Mouse (Mus musculus): ENCODE measurements at regions not wholly inside any gene's neighbourhood (a gene's known extent, or its start where the extent isn't known, plus 50 kb on each side); places are given as distances from the start of the nearest gene placed in this dataset.

- no peaks in the 10 kb centered on the region for H3K27me3 ChIP-seq
- WGBS: 18% methylated on average over 3 of the region's 3 CpGs
- H3K36me3 ChIP-seq (ENCODE audit: poor library complexity, severe bottlenecking): no peaks in the 10 kb centered on the region
- H3K9ac ChIP-seq: no peak overlapping the region
- H3K9me3 ChIP-seq (replicated peaks): no peaks in the 10 kb centered on the region
- peaks cover 5% of the 10 kb centered on the region; the same call in 1 of the 2 replicates for H3K4me1 ChIP-seq
- peak; percentile 84 for ATAC-seq
- H3K4me2 ChIP-seq: no peak overlapping the region
- no peak overlapping the region for H3K27ac ChIP-seq
- no peak overlapping the region for H3K4me3 ChIP-seq
Measured at GRCm38 (mm10) chr9:52591188-52591587, 88.4 kb downstream of the AI593442 start.

- no peak overlapping the region for H3K4me3 ChIP-seq
- H3K27ac ChIP-seq: no peak overlapping the region
- H3K27me3 ChIP-seq: no peaks in the 10 kb centered on the region
- WGBS: 68% methylated on average over 4 of the region's 4 CpGs
- no peaks in the 10 kb centered on the region for H3K9me3 ChIP-seq (replicated peaks)
- no peak overlapping the region for H3K9ac ChIP-seq
- no peaks in the 10 kb centered on the region for H3K36me3 ChIP-seq (ENCODE audit: poor library complexity, severe bottlenecking)
- ATAC-seq: no peak
- no peak overlapping the region for H3K4me2 ChIP-seq
- H3K4me1 ChIP-seq: no peaks in the 10 kb centered on the region
Measured at GRCm38 (mm10) chr9:52574066-52574465, 105.5 kb downstream of the AI593442 start.

- no peaks in the 10 kb centered on the region for H3K4me1 ChIP-seq
- H3K4me2 ChIP-seq: no peak overlapping the region
- no peak overlapping the region for H3K27ac ChIP-seq
- peak; percentile 53; the same call in 1 of the 2 replicates for ATAC-seq
- H3K4me3 ChIP-seq: no peak overlapping the region
- no peaks in the 10 kb centered on the region for H3K9me3 ChIP-seq (replicated peaks)
- H3K9ac ChIP-seq: no peak overlapping the region
- WGBS: 39% methylated on average over 2 of the region's 2 CpGs
- H3K36me3 ChIP-seq (ENCODE audit: poor library complexity, severe bottlenecking): no peaks in the 10 kb centered on the region
- no peaks in the 10 kb centered on the region for H3K27me3 ChIP-seq
Measured at GRCm38 (mm10) chr9:52551577-52552281, 127.9 kb downstream of the AI593442 start.

- 78% methylated on average over 2 of the region's 2 CpGs for WGBS
- no peak overlapping the region for H3K27ac ChIP-seq
- ATAC-seq: no peak
Measured at GRCm38 (mm10) chr9:52546071-52546470, 133.5 kb downstream of the AI593442 start.

GRCm38 (mm10) chr9:52539086-52539485 is 140.5 kb downstream of the AI593442 start:
- Histone ChIP-seq H3K4me3 (no peak overlapping the region), H3K4me1 (no peaks in the 10 kb centered on the region), H3K36me3 (ENCODE audit: poor library complexity, severe bottlenecking) (no peaks in the 10 kb centered on the region), H3K9me3 (replicated peaks) (no peaks in the 10 kb centered on the region), H3K27me3 (no peaks in the 10 kb centered on the region), H3K4me2 (no peak overlapping the region), H3K9ac (no peak overlapping the region), H3K27ac (no peak overlapping the region)
- ATAC-seq: no peak
- 88% methylated on average over 3 of the region's 3 CpGs for WGBS

More at GRCm38 (mm10) chr9:52546071-52546470, 133.5 kb downstream of the AI593442 start:
- no peaks in the 10 kb centered on the region for H3K27me3 ChIP-seq
- no peak overlapping the region for H3K4me3 ChIP-seq
- H3K4me2 ChIP-seq: no peak overlapping the region
- no peaks in the 10 kb centered on the region for H3K9me3 ChIP-seq (replicated peaks)
- no peaks in the 10 kb centered on the region for H3K36me3 ChIP-seq (ENCODE audit: poor library complexity, severe bottlenecking)
- no peaks in the 10 kb centered on the region for H3K4me1 ChIP-seq
- no peak overlapping the region for H3K9ac ChIP-seq

- H3K9ac ChIP-seq: no peak overlapping the region
- no peaks in the 10 kb centered on the region for H3K9me3 ChIP-seq (replicated peaks)
- 90% methylated on average over 6 of the region's 6 CpGs for WGBS
- H3K4me3 ChIP-seq: no peak overlapping the region
- no peak overlapping the region for H3K27ac ChIP-seq
- no peak overlapping the region for H3K4me2 ChIP-seq
- H3K36me3 ChIP-seq (ENCODE audit: poor library complexity, severe bottlenecking): no peaks in the 10 kb centered on the region
- ATAC-seq: no peak
- no peaks in the 10 kb centered on the region for H3K4me1 ChIP-seq
- no peaks in the 10 kb centered on the region for H3K27me3 ChIP-seq
Measured at GRCm38 (mm10) chr9:52529444-52529915, 150.1 kb downstream of the AI593442 start.

GRCm38 (mm10) chr9:52500487-52500886 is 179.1 kb downstream of the AI593442 start:
- no peak overlapping the region for H3K4me3 ChIP-seq
- WGBS: 67% methylated on average over 3 of the region's 3 CpGs
- H3K9ac ChIP-seq: no peak overlapping the region
- no peaks in the 10 kb centered on the region; the same call in 1 of the 2 replicates for H3K9me3 ChIP-seq (replicated peaks)
- no peaks in the 10 kb centered on the region for H3K36me3 ChIP-seq (ENCODE audit: poor library complexity, severe bottlenecking)
- H3K4me1 ChIP-seq: 0 out of 2 replicates have a peak, but pooled peaks cover under 1% of the 10 kb centered on the region
- no peak overlapping the region for H3K27ac ChIP-seq
- H3K27me3 ChIP-seq: no peaks in the 10 kb centered on the region
- no peak overlapping the region for H3K4me2 ChIP-seq
- no peak for ATAC-seq

- WGBS: 60% methylated on average over 8 of the region's 8 CpGs
- ATAC-seq: no peak
Measured at GRCm38 (mm10) chr9:52495483-52496270, 183.9 kb downstream of the AI593442 start.

GRCm38 (mm10) chr9:52492947-52493505 is 186.6 kb downstream of the AI593442 start:
- no peaks in the 10 kb centered on the region for H3K27me3 ChIP-seq
- H3K9ac ChIP-seq: no peak overlapping the region
- WGBS: 64% methylated on average over 2 of the region's 2 CpGs
- no peak overlapping the region for H3K4me3 ChIP-seq
- no peak overlapping the region for H3K27ac ChIP-seq
- H3K36me3 ChIP-seq (ENCODE audit: poor library complexity, severe bottlenecking): no peaks in the 10 kb centered on the region
- H3K4me1 ChIP-seq: 0 out of 2 replicates have a peak, but pooled peaks cover 2% of the 10 kb centered on the region
- H3K4me2 ChIP-seq: no peak overlapping the region
- no peaks in the 10 kb centered on the region for H3K9me3 ChIP-seq (replicated peaks)
- no peak; the same call in 1 of the 2 replicates for ATAC-seq

More at GRCm38 (mm10) chr9:52495483-52496270, 183.9 kb downstream of the AI593442 start:
- Histone ChIP-seq H3K4me1 (0 out of 2 replicates have a peak, but pooled peaks cover 2% of the 10 kb centered on the region), H3K27me3 (no peaks in the 10 kb centered on the region), H3K27ac (no peak overlapping the region), H3K9ac (no peak overlapping the region), H3K4me2 (no peak overlapping the region), H3K36me3 (ENCODE audit: poor library complexity, severe bottlenecking) (no peaks in the 10 kb centered on the region), H3K4me3 (no peak overlapping the region), H3K9me3 (replicated peaks) (no peaks in the 10 kb centered on the region)

GRCm38 (mm10) chr9:52473555-52474196 is 205.9 kb downstream of the AI593442 start:
- Histone ChIP-seq H3K9ac (no peak overlapping the region), H3K27me3 (no peaks in the 10 kb centered on the region), H3K9me3 (replicated peaks) (no peaks in the 10 kb centered on the region), H3K27ac (no peak overlapping the region), H3K4me3 (no peak overlapping the region), H3K4me2 (no peak overlapping the region), H3K36me3 (ENCODE audit: poor library complexity, severe bottlenecking) (no peaks in the 10 kb centered on the region), H3K4me1 (no peaks in the 10 kb centered on the region)
- no peak for ATAC-seq
- WGBS: 77% methylated on average over 11 of the region's 11 CpGs

GRCm38 (mm10) chr9:52472859-52473258 is 206.7 kb downstream of the AI593442 start:
- H3K4me1 ChIP-seq: no peaks in the 10 kb centered on the region
- no peak for ATAC-seq
- no peaks in the 10 kb centered on the region for H3K27me3 ChIP-seq
- H3K36me3 ChIP-seq (ENCODE audit: poor library complexity, severe bottlenecking): no peaks in the 10 kb centered on the region
- H3K4me2 ChIP-seq: no peak overlapping the region
- no peak overlapping the region for H3K27ac ChIP-seq
- H3K9me3 ChIP-seq (replicated peaks): no peaks in the 10 kb centered on the region
- 85% methylated on average over 8 of the region's 8 CpGs for WGBS
- no peak overlapping the region for H3K9ac ChIP-seq
- no peak overlapping the region for H3K4me3 ChIP-seq
